Mouse (Mus musculus): Measurements from ENCODE around the gene Bcl9l. TPM values are rescaled to one million over a fixed set of nuclear protein-coding genes. Genes with fewer than 3 reads are reported as not detected.

Bcl9l gene
- polyA plus RNA-seq, 1 experiment from 2014 or later: 21.8 TPM

DNA sequence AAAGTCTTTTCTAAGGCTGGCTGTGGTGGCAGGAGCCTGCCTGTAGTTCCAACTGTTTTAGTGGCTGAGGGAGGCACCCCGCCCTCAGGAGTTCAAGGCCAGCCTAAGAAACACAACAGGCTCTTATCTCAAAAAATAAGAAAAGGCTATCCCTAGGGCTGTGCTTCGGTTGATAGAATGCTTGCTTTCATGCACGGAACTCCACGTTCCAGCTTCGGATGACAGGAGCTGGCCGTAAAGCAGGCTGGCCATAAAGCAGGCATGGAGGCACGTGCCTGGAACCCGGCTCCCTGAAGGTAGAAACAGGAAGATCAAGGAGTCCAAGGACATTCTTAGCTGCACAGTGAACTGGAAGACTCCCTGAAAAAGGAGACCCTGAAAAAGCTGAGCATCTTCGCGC is 8.7 kb downstream of the Bcl9l start:
- ATAC-seq (ENCODE audit: insufficient number of reproducible peaks, low FRiP score, low TSS enrichment, low read depth): no peak
- Histone ChIP-seq H3K4me3 (replicated peaks) (no peak overlapping the region), H3K27ac (replicated peaks) (no peak overlapping the region), H3K36me3 (0 out of 2 replicates have a peak, but pooled peaks cover 6% of the 10 kb centered on the region), H3K27me3 (no peaks in the 10 kb centered on the region), H3K9ac (no peak overlapping the region), H3K9me3 (replicated peaks) (no peaks in the 10 kb centered on the region), H3K4me2 (replicated peaks) (no peak overlapping the region), H3K4me1 (peaks cover 99% of the 10 kb centered on the region)
- WGBS: 66% methylated on average over 10 of the region's 10 CpGs

DNA sequence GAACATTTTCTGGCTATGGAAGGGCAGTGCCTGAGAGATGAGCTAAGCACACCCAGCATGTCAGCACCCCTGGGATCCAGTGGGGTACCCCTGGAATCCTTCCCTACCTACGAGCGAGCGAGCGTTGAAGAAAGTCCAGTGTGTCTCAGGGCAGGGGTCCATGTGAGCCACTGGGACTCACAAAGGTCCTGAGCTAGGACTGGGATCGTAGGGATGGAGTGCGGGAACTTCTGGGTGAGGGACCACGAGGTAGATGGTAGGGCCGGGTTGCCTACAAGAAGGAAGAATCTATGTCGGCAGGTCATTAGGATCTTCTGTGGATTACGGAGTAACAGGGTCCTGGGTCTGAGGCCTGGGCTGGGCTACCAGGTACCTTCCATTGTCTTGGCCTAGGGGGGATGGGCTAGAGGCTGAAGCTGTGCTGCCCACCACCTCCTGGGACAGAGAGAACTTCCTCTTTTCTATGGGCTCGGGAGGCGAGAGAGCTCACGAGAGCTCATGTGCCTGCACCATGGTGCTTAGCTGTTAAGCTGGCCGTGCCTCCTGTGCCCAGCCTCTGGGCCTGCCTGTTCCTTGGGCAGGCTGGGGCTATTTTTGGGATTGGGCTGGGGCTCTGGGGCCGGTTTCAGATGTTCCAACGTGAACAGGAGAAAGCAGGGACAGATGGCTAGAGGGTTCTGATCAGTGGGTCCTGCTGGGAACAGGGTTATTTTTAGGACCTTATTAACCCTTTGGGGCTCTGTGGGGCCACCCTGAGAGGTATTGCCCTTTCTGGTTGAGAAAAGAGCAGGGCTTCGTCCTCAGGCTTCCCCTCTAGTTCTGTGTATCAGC is 10.2 kb downstream of the Bcl9l start:
- no peaks in the 10 kb centered on the region for H3K27me3 ChIP-seq
- no peak for ATAC-seq (ENCODE audit: insufficient number of reproducible peaks, low FRiP score, low TSS enrichment, low read depth)
- H3K27ac ChIP-seq (replicated peaks): peak overlapping the region; percentile 98
- peaks cover 99% of the 10 kb centered on the region for H3K4me1 ChIP-seq
- 57% methylated on average over 17 of the region's 17 CpGs for WGBS
- H3K9ac ChIP-seq: no peak overlapping the region
- no peaks in the 10 kb centered on the region for H3K9me3 ChIP-seq (replicated peaks)
- 0 out of 2 replicates have a peak, but pooled peaks cover 6% of the 10 kb centered on the region for H3K36me3 ChIP-seq
- H3K4me2 ChIP-seq (replicated peaks): no peak overlapping the region
- H3K4me3 ChIP-seq (replicated peaks): no peak overlapping the region

DNA sequence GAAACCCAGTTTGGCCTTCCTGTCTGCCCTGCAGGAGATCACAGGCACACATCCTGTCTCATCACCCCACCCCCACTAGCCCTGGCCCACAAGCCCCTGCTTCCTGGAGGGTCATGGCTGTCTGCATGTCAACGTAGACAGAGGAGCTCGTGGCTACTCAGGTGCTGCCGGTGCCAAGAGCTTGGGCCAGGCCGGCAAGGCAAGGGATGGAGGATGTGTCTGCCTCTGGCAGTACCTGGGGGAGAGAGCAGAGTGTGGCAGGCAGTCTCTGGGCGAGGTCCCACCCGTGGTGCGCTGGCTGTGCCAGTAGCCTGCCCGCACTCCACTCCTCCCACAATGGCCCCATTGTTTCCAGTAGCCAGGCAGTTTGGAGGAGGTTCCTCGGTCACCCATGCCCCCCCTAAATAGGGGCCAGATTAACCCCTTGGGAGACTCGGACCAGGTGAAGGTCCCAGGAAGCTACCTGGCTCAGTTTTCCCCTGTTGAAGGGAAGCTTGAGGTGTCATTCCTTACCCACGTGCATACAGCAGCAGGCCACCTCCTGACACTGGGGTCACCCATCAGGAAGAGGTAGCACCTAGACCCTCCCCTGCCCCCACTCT is 11.7 kb downstream of the Bcl9l start:
- Histone ChIP-seq H3K4me1 (peaks cover 98% of the 10 kb centered on the region), H3K27me3 (no peaks in the 10 kb centered on the region), H3K36me3 (0 out of 2 replicates have a peak, but pooled peaks cover 6% of the 10 kb centered on the region), H3K9me3 (replicated peaks) (no peaks in the 10 kb centered on the region), H3K9ac (peak overlapping the region; percentile 12; the same call in 1 of the 2 replicates), H3K4me2 (replicated peaks) (peak overlapping the region; percentile 36), H3K27ac (replicated peaks) (peak overlapping the region; percentile 98), H3K4me3 (replicated peaks) (peak overlapping the region; percentile 14; the same call in 1 of the 2 replicates)
- 14% methylated on average over 11 of the region's 11 CpGs for WGBS
- ATAC-seq (ENCODE audit: insufficient number of reproducible peaks, low FRiP score, low TSS enrichment, low read depth): no peak

GRCm38 (mm10) chr9:44494863-44495809 is 12.5 kb downstream of the Bcl9l start:
- Histone ChIP-seq H3K4me1 (peaks cover 98% of the 10 kb centered on the region), H3K36me3 (0 out of 2 replicates have a peak, but pooled peaks cover 6% of the 10 kb centered on the region), H3K9me3 (replicated peaks) (no peaks in the 10 kb centered on the region), H3K4me2 (replicated peaks) (peak overlapping the region; percentile 36), H3K9ac (no peak overlapping the region), H3K27ac (replicated peaks) (peak overlapping the region; percentile 98), H3K4me3 (replicated peaks) (peak overlapping the region; percentile 14; the same call in 1 of the 2 replicates), H3K27me3 (no peaks in the 10 kb centered on the region)
- WGBS: 19% methylated on average over 9 of the region's 9 CpGs
- ATAC-seq (ENCODE audit: insufficient number of reproducible peaks, low FRiP score, low TSS enrichment, low read depth): no peak

DNA sequence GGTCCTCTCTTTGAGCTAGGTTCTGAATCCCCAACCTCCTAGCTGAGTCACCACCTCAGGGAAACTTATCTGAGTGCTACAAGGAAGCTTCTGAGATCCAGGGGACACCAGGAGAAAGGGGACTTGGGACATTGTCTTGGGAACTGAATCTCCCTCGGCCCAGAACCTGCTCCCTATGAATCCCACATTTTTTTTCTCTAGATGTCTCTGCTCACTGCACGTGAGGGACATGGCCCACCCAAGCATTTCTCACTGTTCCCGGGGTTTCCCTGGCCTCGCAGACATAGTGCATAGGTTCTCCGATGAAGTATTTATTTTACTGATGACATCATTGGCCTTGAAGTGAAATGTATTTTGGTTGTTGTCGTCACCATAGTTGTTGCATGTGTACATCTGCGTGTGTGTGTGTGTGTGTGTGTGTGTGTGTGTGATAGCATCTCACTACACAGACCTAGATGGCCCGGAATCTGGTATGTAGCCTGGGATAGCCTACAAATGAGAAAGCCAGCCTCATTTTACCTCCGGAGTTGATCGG is 13.3 kb downstream of the Bcl9l start:
- peaks cover 98% of the 10 kb centered on the region for H3K4me1 ChIP-seq
- H3K27me3 ChIP-seq: no peaks in the 10 kb centered on the region
- 0 out of 2 replicates have a peak, but pooled peaks cover 6% of the 10 kb centered on the region for H3K36me3 ChIP-seq
- no peaks in the 10 kb centered on the region for H3K9me3 ChIP-seq (replicated peaks)
- no peak overlapping the region for H3K4me3 ChIP-seq (replicated peaks)
- no peak overlapping the region for H3K9ac ChIP-seq
- 71% methylated on average over 10 of the region's 10 CpGs for WGBS
- peak overlapping the region; percentile 98 for H3K27ac ChIP-seq (replicated peaks)
- no peak overlapping the region for H3K4me2 ChIP-seq (replicated peaks)
- ATAC-seq (ENCODE audit: insufficient number of reproducible peaks, low FRiP score, low TSS enrichment, low read depth): no peak

DNA sequence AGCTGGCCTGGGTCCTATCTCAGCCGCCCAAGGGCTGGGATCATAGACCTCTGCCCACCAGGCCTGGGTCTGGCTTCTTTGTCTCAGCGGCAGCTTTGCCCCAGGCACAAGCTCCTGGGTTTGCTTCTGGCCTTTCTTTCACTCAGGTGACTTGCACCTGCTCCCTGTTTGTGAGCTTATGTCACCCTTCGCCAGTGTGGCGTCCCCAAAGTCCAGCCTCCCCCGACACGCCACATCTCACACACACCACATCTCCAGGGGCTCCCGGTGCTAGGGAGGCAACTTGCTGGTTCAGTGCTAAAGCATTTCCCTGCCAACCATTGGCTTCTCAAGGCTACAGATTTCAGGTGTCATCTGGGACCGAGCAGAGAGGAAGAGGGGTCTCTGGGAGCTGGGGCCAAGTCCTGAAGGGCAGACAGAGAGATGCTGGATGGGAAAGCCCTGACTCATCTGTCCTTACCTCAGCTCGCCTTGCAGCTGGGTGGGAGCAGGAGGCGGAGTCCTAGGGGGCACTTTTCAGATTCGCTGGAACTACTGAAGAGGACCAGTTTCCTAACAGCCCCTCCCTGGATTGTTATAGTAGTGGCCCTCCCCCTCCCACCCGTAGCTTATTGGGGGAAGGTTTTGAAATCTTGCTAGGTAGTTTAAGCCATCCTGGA is 14.3 kb downstream of the Bcl9l start:
- Histone ChIP-seq H3K4me2 (replicated peaks) (no peak overlapping the region; the same call in 1 of the 2 replicates), H3K4me3 (replicated peaks) (no peak overlapping the region; the same call in 1 of the 2 replicates), H3K36me3 (0 out of 2 replicates have a peak, but pooled peaks cover under 1% of the 10 kb centered on the region), H3K27ac (replicated peaks) (peak overlapping the region; percentile 98), H3K27me3 (no peaks in the 10 kb centered on the region), H3K9me3 (replicated peaks) (no peaks in the 10 kb centered on the region), H3K9ac (0 out of 2 replicates have a peak overlapping the region, but pooled peaks have one; percentile 1), H3K4me1 (peaks cover 98% of the 10 kb centered on the region)
- no peak for ATAC-seq (ENCODE audit: insufficient number of reproducible peaks, low FRiP score, low TSS enrichment, low read depth)
- 45% methylated on average over 12 of the region's 12 CpGs for WGBS

DNA sequence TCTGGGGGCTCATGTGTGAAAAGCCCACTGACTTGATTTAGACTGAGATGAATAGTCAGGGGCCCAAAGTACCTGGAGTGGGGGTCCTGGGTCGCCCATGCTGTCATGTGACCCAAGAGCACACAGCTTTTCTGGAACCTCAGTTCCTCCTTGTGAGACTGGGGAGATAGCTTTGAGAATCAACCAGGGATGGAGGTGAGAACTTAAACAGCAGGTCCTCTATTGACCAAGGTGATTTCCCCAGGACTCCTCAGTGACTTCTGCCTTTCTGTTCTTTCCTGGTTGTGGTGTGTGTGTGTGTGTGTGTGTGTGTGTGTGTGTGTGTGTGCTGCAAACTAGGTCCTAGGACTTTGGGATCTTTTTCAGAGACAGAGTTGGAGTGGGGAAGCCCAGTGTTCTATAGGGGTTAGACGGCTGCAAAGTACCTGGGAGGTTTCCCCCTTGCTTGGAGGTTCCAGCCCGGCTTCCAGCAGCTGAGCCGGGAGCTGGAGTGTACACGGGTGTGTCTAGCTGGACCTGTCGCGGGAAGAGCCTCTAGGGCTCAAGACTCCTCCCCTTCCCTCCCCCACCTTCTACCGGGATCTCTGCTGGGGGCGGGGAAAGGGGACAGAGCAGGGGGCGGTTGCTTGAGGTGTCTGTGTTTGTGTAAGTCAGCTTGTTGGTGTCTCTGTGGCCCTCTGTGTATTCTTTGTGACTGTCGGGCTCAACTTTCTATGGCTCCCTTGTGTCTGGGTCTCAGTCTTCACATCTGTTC is 15.2 kb downstream of the Bcl9l start:
- Histone ChIP-seq H3K4me1 (peaks cover 98% of the 10 kb centered on the region), H3K27me3 (no peaks in the 10 kb centered on the region), H3K4me2 (replicated peaks) (peak overlapping the region; percentile 86), H3K27ac (replicated peaks) (peak overlapping the region; percentile 98), H3K9ac (peak overlapping the region; percentile 47), H3K9me3 (replicated peaks) (no peaks in the 10 kb centered on the region), H3K4me3 (replicated peaks) (peak overlapping the region; percentile 47), H3K36me3 (peaks cover 7% of the 10 kb centered on the region)
- 4% methylated on average over 11 of the region's 11 CpGs for WGBS
- no peak for ATAC-seq (ENCODE audit: insufficient number of reproducible peaks, low FRiP score, low TSS enrichment, low read depth)

DNA sequence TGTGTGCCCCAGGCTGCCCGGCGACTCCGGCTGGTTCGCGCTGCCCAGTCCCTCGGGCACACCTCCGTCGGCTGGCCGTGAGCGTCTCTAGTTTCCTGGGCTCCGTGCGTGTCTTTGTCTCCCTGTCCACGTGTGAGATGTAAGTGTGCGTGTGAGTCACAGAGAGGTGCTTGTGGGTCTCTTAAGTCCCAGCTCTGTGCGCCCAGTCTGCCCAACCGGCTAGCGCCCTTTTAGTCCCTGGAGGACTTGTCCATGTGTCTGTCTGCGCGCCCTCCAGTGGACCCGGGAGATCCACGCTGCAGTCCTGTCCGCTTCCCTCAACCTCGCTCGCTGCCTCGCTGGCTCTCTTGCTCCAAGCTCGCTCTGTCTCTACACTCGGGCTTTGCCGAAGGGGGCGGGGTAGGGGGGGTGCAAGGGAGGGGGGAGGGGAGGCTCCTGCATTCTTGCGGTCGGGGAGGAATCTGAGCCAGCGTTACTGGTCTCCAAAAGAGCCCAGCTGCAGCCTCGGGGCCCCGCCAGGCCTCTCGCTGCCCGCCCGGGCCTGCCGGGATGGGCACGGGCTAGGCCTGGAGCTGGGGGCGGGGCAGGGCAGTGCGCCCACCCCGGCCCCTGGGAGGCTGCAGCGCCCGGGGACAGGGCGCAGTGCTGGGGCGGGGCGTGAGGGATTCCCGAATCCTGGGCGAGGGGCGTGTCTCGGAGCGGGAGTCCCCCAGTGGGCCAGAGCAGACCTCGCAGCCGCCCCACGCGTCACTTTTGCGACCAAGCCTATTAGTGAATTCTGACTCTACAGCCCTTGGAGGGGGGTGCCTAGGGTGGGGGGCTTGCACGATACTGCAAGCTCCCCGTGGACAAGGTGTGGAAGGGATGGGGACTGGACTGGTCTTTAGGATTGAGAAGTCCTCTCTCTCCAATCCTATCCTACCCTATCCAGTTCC is 16.1 kb downstream of the Bcl9l start:
- ATAC-seq (ENCODE audit: insufficient number of reproducible peaks, low FRiP score, low TSS enrichment, low read depth): peak; percentile 84
- WGBS: 1% methylated on average over 59 of the region's 59 CpGs
- Histone ChIP-seq H3K27ac (replicated peaks) (peak overlapping the region; percentile 98), H3K27me3 (no peaks in the 10 kb centered on the region), H3K4me2 (replicated peaks) (peak overlapping the region; percentile 86), H3K36me3 (peaks cover 16% of the 10 kb centered on the region), H3K4me3 (replicated peaks) (peak overlapping the region; percentile 47), H3K9me3 (replicated peaks) (no peaks in the 10 kb centered on the region), H3K9ac (peak overlapping the region; percentile 47), H3K4me1 (peaks cover 89% of the 10 kb centered on the region)

All from embryonic facial prominence, embryonic 15.5 days (tissue).